Mouse (Mus musculus): ENCODE measurements at regions not wholly inside any gene's neighbourhood (a gene's known extent, or its start where the extent isn't known, plus 50 kb on each side); places are given as distances from the start of the nearest gene placed in this dataset.

DNA sequence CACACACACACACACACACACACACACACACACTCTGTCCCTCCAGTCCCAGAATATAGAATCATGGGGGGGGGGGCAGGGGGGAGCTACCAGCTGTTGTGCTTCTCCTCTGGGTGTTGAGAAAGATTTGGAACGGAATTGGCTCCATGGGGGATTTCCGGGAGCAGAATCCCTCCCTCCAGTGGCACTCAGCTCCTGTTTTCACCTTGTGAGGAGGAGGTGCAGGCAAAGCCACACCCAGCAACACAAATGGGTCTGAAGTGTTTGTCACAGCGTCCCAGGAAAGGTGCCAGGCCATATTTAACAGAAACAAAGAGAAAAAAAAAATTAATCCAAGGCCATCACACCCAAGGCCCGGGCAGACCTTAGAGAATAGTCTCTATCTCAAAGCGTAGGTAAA, 301.4 kb upstream of the Klf3 start:
- TF ChIP-seq CTCF (IDR thresholded peaks at IDR 0.05; ENCODE audit: borderline replicate concordance, insufficient read depth, low read depth, low read length): no peak
- no peak for TF ChIP-seq POLR2A (IDR thresholded peaks at IDR 0.05; ENCODE audit: borderline replicate concordance, insufficient read depth, low read length)
